Mouse (Mus musculus) midbrain, embryonic 11.5 days (tissue): ENCODE measurements around the gene Lipm. TPM values are rescaled to one million over a fixed set of nuclear protein-coding genes. Genes with fewer than 3 reads are reported as not detected.
A peak's percentile ranks its signal among the peaks of the same experiment; 100 is the strongest.

Source experiments
- ATAC-seq: fragments of 200-750 bp; cut with Nextera tagmentation; 2 replicates; pipeline ENCODE4 v1.8.0; 2017; ENCODE audit warnings: moderate TSS enrichment, moderate library complexity; ENCODE audit not compliant: low FRiP score
- DNase-seq: peaks from one replicate; pipeline ENCODE4 v3.0.0; 2015; ENCODE audit warnings: low spot score; ENCODE audit errors: missing footprints
- H3K27ac ChIP-seq: fragments of 300-500 bp; sonication (generic); 2 replicates; pipeline ENCODE4 v1.5.1; 2014; ENCODE audit warnings: low read depth, low read length
- H3K27me3 ChIP-seq: fragments of 300-500 bp; sonication (generic); 2 replicates; pipeline ENCODE4 v1.6.1; 2014; ENCODE audit warnings: mild to moderate bottlenecking, low read length, moderate library complexity, mixed read lengths; ENCODE audit not compliant: control insufficient read depth, insufficient read depth
- H3K36me3 ChIP-seq: fragments of 300-500 bp; sonication (generic); 2 replicates; pipeline ENCODE4 v1.6.1; 2014; ENCODE audit warnings: mild to moderate bottlenecking, low read length, moderate library complexity, mixed read lengths; ENCODE audit not compliant: control insufficient read depth, insufficient read depth
- H3K4me1 ChIP-seq: fragments of 300-500 bp; sonication (generic); 2 replicates; pipeline ENCODE4 v1.6.1; 2014; ENCODE audit warnings: low read length; ENCODE audit not compliant: control insufficient read depth, insufficient read depth
- H3K4me2 ChIP-seq: fragments of 300-500 bp; sonication (generic); 2 replicates; pipeline ENCODE4 v1.6.1; 2014; ENCODE audit warnings: mild to moderate bottlenecking, moderate library complexity
- H3K4me3 ChIP-seq: fragments of 300-500 bp; sonication (generic); 2 replicates; pipeline ENCODE4 v1.5.1; 2014; ENCODE audit warnings: low read depth, low read length
- H3K9ac ChIP-seq: fragments of 300-500 bp; sonication (generic); 2 replicates; pipeline ENCODE4 v1.6.1; 2014; ENCODE audit warnings: low read length
- H3K9me3 ChIP-seq: fragments of 300-500 bp; sonication (generic); 2 replicates; pipeline ENCODE4 v1.6.1; 2016; ENCODE audit warnings: low read length; ENCODE audit not compliant: control insufficient read depth
- WGBS: fragments of 180-500 bp; shearing (Covaris S2); extraction: QIAGEN DNeasy Blood & Tissue Kit; methylation state at CpG from one replicate; pipeline ENCODE4 v1.1.7; 2014; 5-methylcytosine and 5-hydroxymethylcytosine counted together
- polyA plus RNA-seq: library from polyadenylated mRNA; unstranded; fragments of >200 nt; fragmentation: Nextera tagmentation; extraction: Ambion mirVana; gene quantifications from 2 replicates; pipeline ENCODE4 v1.2.1, GENCODE M21; 2014

Gene Lipm
- polyA plus RNA-seq, 1 experiment from 2014 or later, result not detected

- Histone ChIP-seq H3K9ac (no peak overlapping the region), H3K4me3 (no peak overlapping the region), H3K36me3 (no peaks in the 10 kb centered on the region), H3K27ac (no peak overlapping the region), H3K4me2 (no peak overlapping the region), H3K9me3 (no peaks in the 10 kb centered on the region), H3K27me3 (no peaks in the 10 kb centered on the region), H3K4me1 (no peaks in the 10 kb centered on the region)
- 89% methylated on average over 1 of the region's 1 CpGs for WGBS
- no peak for ATAC-seq
- DNase-seq, result no peak
Measured at GRCm38 (mm10) chr19:34151909-34152308, 51.2 kb downstream of the Lipm start.

GRCm38 (mm10) chr19:34153263-34154144 is 52.8 kb downstream of the Lipm start:
- ATAC-seq (no peak), DNase-seq (peak; percentile 60)
- no peaks in the 10 kb centered on the region for H3K27me3 ChIP-seq
- no peak overlapping the region for H3K4me2 ChIP-seq
- H3K9me3 ChIP-seq, result no peaks in the 10 kb centered on the region
- no peak overlapping the region for H3K27ac ChIP-seq
- H3K4me3 ChIP-seq, result no peak overlapping the region
- no peaks in the 10 kb centered on the region for H3K36me3 ChIP-seq
- no peak overlapping the region for H3K9ac ChIP-seq
- whole genome bisulfite sequencing, result 78% methylated on average over 6 of the region's 6 CpGs
- no peaks in the 10 kb centered on the region for H3K4me1 ChIP-seq

- H3K27me3 ChIP-seq, result peaks cover 16% of the 10 kb centered on the region
- H3K9me3 ChIP-seq, result no peaks in the 10 kb centered on the region
- no peak for DNase-seq
- no peaks in the 10 kb centered on the region for H3K4me1 ChIP-seq
- H3K4me2 ChIP-seq, result no peak overlapping the region
- 90% methylated on average over 5 of the region's 5 CpGs for WGBS
- H3K4me3 ChIP-seq, result no peak overlapping the region
- no peak overlapping the region for H3K9ac ChIP-seq
- no peaks in the 10 kb centered on the region for H3K36me3 ChIP-seq
- H3K27ac ChIP-seq, result no peak overlapping the region
- no peak for ATAC-seq
Measured at GRCm38 (mm10) chr19:34162693-34163092, 62.0 kb downstream of the Lipm start.

GRCm38 (mm10) chr19:34165891-34166290 is 65.2 kb downstream of the Lipm start, which contains the start of gene Ankrd22:
Gene Ankrd22, minus strand, starts transcription at chr19:34166053.
- ATAC-seq (no peak), DNase-seq (no peak)
- H3K9me3 ChIP-seq, result no peaks in the 10 kb centered on the region
- peaks cover 24% of the 10 kb centered on the region for H3K27me3 ChIP-seq
- WGBS, result 80% methylated on average over 5 of the region's 5 CpGs
- no peak within 1 kb of the TSS for H3K4me2 ChIP-seq
- H3K36me3 ChIP-seq, result no peaks in the 10 kb centered on the region
- H3K27ac ChIP-seq, result no peak within 1 kb of the TSS
- H3K4me1 ChIP-seq, result no peaks in the 10 kb centered on the region
- no peak within 1 kb of the TSS for H3K4me3 ChIP-seq
- H3K9ac ChIP-seq, result no peak within 1 kb of the TSS

GRCm38 (mm10) chr19:34166386-34166785 is 65.7 kb downstream of the Lipm start:
- no peak for DNase-seq

GRCm38 (mm10) chr19:34167896-34168661 is 67.3 kb downstream of the Lipm start:
- Histone ChIP-seq H3K4me1 (no peaks in the 10 kb centered on the region), H3K27me3 (peaks cover 29% of the 10 kb centered on the region), H3K9ac (no peak overlapping the region), H3K36me3 (no peaks in the 10 kb centered on the region), H3K4me3 (no peak overlapping the region), H3K4me2 (no peak overlapping the region), H3K27ac (no peak overlapping the region), H3K9me3 (no peaks in the 10 kb centered on the region)
- no peak for ATAC-seq
- peak; percentile 89 for DNase-seq
- WGBS, result 23% methylated on average over 7 of the region's 7 CpGs

More at GRCm38 (mm10) chr19:34166386-34166785, 65.7 kb downstream of the Lipm start:
- Histone ChIP-seq H3K27me3 (peaks cover 29% of the 10 kb centered on the region), H3K27ac (no peak overlapping the region), H3K9ac (no peak overlapping the region), H3K4me3 (no peak overlapping the region), H3K4me2 (no peak overlapping the region), H3K36me3 (no peaks in the 10 kb centered on the region), H3K4me1 (no peaks in the 10 kb centered on the region), H3K9me3 (no peaks in the 10 kb centered on the region)
- ATAC-seq, result no peak
- WGBS, result 77% methylated on average over 4 of the region's 4 CpGs

- no peaks in the 10 kb centered on the region for H3K36me3 ChIP-seq
- no peak overlapping the region for H3K4me3 ChIP-seq
- H3K4me1 ChIP-seq, result no peaks in the 10 kb centered on the region
- no peaks in the 10 kb centered on the region for H3K9me3 ChIP-seq
- peaks cover 31% of the 10 kb centered on the region for H3K27me3 ChIP-seq
- DNase-seq (no peak), ATAC-seq (no peak)
- H3K4me2 ChIP-seq, result no peak overlapping the region
- no peak overlapping the region for H3K27ac ChIP-seq
- no peak overlapping the region for H3K9ac ChIP-seq
Measured at GRCm38 (mm10) chr19:34169121-34169520, 68.4 kb downstream of the Lipm start.

- Histone ChIP-seq H3K9me3 (no peaks in the 10 kb centered on the region), H3K4me2 (no peak overlapping the region), H3K4me3 (no peak overlapping the region), H3K4me1 (no peaks in the 10 kb centered on the region), H3K27ac (no peak overlapping the region), H3K36me3 (no peaks in the 10 kb centered on the region), H3K9ac (no peak overlapping the region), H3K27me3 (peaks cover 32% of the 10 kb centered on the region)
- WGBS, result 79% methylated on average over 3 of the region's 3 CpGs
- ATAC-seq, result no peak
- DNase-seq, result no peak
Measured at GRCm38 (mm10) chr19:34171167-34171566, 70.4 kb downstream of the Lipm start.
